Mouse (Mus musculus) layer of hippocampus, adult 18-20 months (tissue): ENCODE measurements around the gene Mrpl42. TPM values are rescaled to one million over a fixed set of nuclear protein-coding genes. Genes with fewer than 3 reads are reported as not detected.

Source experiments
- DNase-seq, 2 experiments: peaks; one replicate each; pipeline ENCODE4 v3.0.0; 2022; ENCODE audit warnings: low spot score in 2 of 2
- total RNA-seq, 2 experiments: library from RNA; stranded (reverse); gene quantifications; 2 replicates each; pipeline ENCODE4 v1.2.3; 2021

The Mrpl42 gene
- total RNA-seq, 2 experiments from 2014 or later = 74.3 to 74.4 TPM

- DNase-seq = no peak
These were observed 15.9 kb upstream of the Mrpl42 start for GRCm38 (mm10) chr10:95517656-95518055.

GRCm38 (mm10) chr10:95515293-95515931 is 13.7 kb upstream of the Mrpl42 start:
- peak in 1 of 2 experiments; percentile 11 for DNase-seq

GRCm38 (mm10) chr10:95514656-95515292 is 13.0 kb upstream of the Mrpl42 start, which contains the start of gene Ube2n:
Gene Ube2n (plus strand): TSS chr10:95515145.
- peak; percentile 98 to 99 for DNase-seq

- peak in 1 of 2 experiments; percentile 23 for DNase-seq
These were observed 12.2 kb upstream of the Mrpl42 start for GRCm38 (mm10) chr10:95513768-95514556.

GRCm38 (mm10) chr10:95512635-95513034 is 10.9 kb upstream of the Mrpl42 start:
- DNase-seq = no peak

- DNase-seq = no peak
These were observed 7.5 kb upstream of the Mrpl42 start for GRCm38 (mm10) chr10:95509263-95509662.

- no peak for DNase-seq
These were observed 7.1 kb upstream of the Mrpl42 start for GRCm38 (mm10) chr10:95508793-95509192.

GRCm38 (mm10) chr10:95508126-95508525 is 6.4 kb upstream of the Mrpl42 start:
- no peak for DNase-seq

GRCm38 (mm10) chr10:95504341-95504740 is 2.6 kb upstream of the Mrpl42 start:
- DNase-seq = no peak

- no peak for DNase-seq
These were observed 1.9 kb upstream of the Mrpl42 start for GRCm38 (mm10) chr10:95503443-95504235.

- DNase-seq = no peak
These were observed 707 bp downstream of the Mrpl42 start for GRCm38 (mm10) chr10:95501033-95501432.

- DNase-seq = no peak
These were observed 7.5 kb downstream of the Mrpl42 start for GRCm38 (mm10) chr10:95494268-95494667.

- peak in 1 of 2 experiments; percentile 29 for DNase-seq
These were observed 12.1 kb downstream of the Mrpl42 start for GRCm38 (mm10) chr10:95489653-95490052.

GRCm38 (mm10) chr10:95477516-95477915 is 24.2 kb downstream of the Mrpl42 start:
- no peak for DNase-seq

GRCm38 (mm10) chr10:95475923-95476322 is 25.8 kb downstream of the Mrpl42 start:
- peak; percentile 72 to 88 for DNase-seq

GRCm38 (mm10) chr10:95471889-95472547 is 29.7 kb downstream of the Mrpl42 start:
- DNase-seq = peak in 1 of 2 experiments; percentile 23

- no peak for DNase-seq
These were observed 30.6 kb downstream of the Mrpl42 start for GRCm38 (mm10) chr10:95471186-95471585.

GRCm38 (mm10) chr10:95468894-95469293 is 32.8 kb downstream of the Mrpl42 start:
- no peak for DNase-seq

GRCm38 (mm10) chr10:95465485-95465896 is 36.2 kb downstream of the Mrpl42 start:
- no peak for DNase-seq

GRCm38 (mm10) chr10:95464527-95464926 is 37.2 kb downstream of the Mrpl42 start:
- DNase-seq = no peak

GRCm38 (mm10) chr10:95462231-95462630 is 39.5 kb downstream of the Mrpl42 start:
- no peak for DNase-seq
